Mouse (Mus musculus) left cerebral cortex, postnatal 14 days (tissue): ENCODE measurements at regions not wholly inside any gene's neighbourhood (a gene's known extent, or its start where the extent isn't known, plus 50 kb on each side); places are given as distances from the start of the nearest gene placed in this dataset.
A peak's percentile ranks its signal among the peaks of the same experiment; 100 is the strongest.
"Not testable (repeated sequence)": the region's sequence is repeated elsewhere in the genome, so short reads cannot be mapped to it uniquely, and the experiment has no call there.

Experiments used
- DNase-seq, 2 experiments: peaks; one replicate each; pipeline ENCODE4 v3.0.0; 2021 to 2022; ENCODE audit warnings: low spot score in 2 of 2, mixed read lengths in 1 of 2
- intact Hi-C: fragments of 180-260 bp; cut with DNase I; formaldehyde crosslinking; loops from one replicate; pipeline ENCODE4 v1.15.1; 2025

- intact Hi-C loops = no loop called here
- no peak for DNase-seq
Observed at GRCm38 (mm10) chr19:19783507-19783906, 607.2 kb downstream of the Anxa1 start.

- intact Hi-C loops = no loop called here
- DNase-seq = peak; percentile 24 to 50
Observed at GRCm38 (mm10) chr19:19777891-19778290, 612.9 kb downstream of the Anxa1 start.

- intact Hi-C loops = no loop called here
Observed at GRCm38 (mm10) chr19:19770990-19771389, 619.8 kb downstream of the Anxa1 start.

GRCm38 (mm10) chr19:19750069-19750599, 639.1 kb upstream of the Rorb start:
- DNase-seq, intact Hi-C loops: not testable (repeated sequence)

More at GRCm38 (mm10) chr19:19770990-19771389, 619.8 kb downstream of the Anxa1 start:
- no peak for DNase-seq

GRCm38 (mm10) chr19:19747821-19748488, 637.0 kb upstream of the Rorb start:
- intact Hi-C loops = no loop called here
- no peak for DNase-seq

- peak in 1 of 2 experiments; percentile 3 for DNase-seq
- intact Hi-C loops = no loop called here
Observed at GRCm38 (mm10) chr19:19719939-19720338, 608.9 kb upstream of the Rorb start.
